Mouse (Mus musculus) testis, adult 2 months (tissue): ENCODE data around the gene Ano1.

Experiments used
- CTCF ChIP-seq: fragments of 200-500 bp; IDR thresholded peaks from 2 replicates; pipeline ENCODE4 v1.5.1; 2012; ENCODE audit warnings: low read depth, mild to moderate bottlenecking, inconsistent platforms, low read length, moderate library complexity; ENCODE audit not compliant: control insufficient read depth, insufficient read depth, insufficient replicate concordance
- POLR2A ChIP-seq: fragments of 200-500 bp; IDR thresholded peaks from 2 replicates; pipeline ENCODE4 v1.6.1; 2012; ENCODE audit warnings: low read depth, mild to moderate bottlenecking, inconsistent platforms, low read length, moderate library complexity; ENCODE audit not compliant: control insufficient read depth

- TF ChIP-seq POLR2A (no peak), CTCF (no peak)
Observed at GRCm38 (mm10) chr7:144647547-144647946, 104.2 kb downstream of the Ano1 start.
